Mouse (Mus musculus): ENCODE data around the gene Vwce.

- TF ChIP-seq CTCF (IDR thresholded peaks at IDR 0.05; ENCODE audit: borderline replicate concordance, insufficient read depth, low read depth, low read length) = no peak
- no peak for TF ChIP-seq POLR2A (IDR thresholded peaks at IDR 0.05; ENCODE audit: borderline replicate concordance, insufficient read depth, low read length)
Observed at GRCm38 (mm10) chr19:10648156-10648555, 14.1 kb downstream of the Vwce start.
